Mouse (Mus musculus) hindbrain, embryonic 13.5 days (tissue): ENCODE data around the gene Apobec3. TPM values are rescaled to one million over a fixed set of nuclear protein-coding genes. Genes with fewer than 3 reads are reported as not detected.

ENCODE experiments used
- ATAC-seq: fragments of 200-750 bp; cut with Nextera tagmentation; 2 replicates; pipeline ENCODE4 v1.8.0; 2017; ENCODE audit warnings: moderate TSS enrichment; ENCODE audit not compliant: low FRiP score
- H3K27ac ChIP-seq: fragments of 300-500 bp; sonication (generic); 2 replicates; pipeline ENCODE4 v1.5.1; 2015; ENCODE audit warnings: inconsistent platforms, mild to moderate bottlenecking, moderate library complexity
- H3K27me3 ChIP-seq: fragments of 300-500 bp; sonication (generic); 2 replicates; pipeline ENCODE4 v1.6.1; 2015; ENCODE audit warnings: mild to moderate bottlenecking, inconsistent platforms
- H3K36me3 ChIP-seq: fragments of 300-500 bp; sonication (generic); 2 replicates; pipeline ENCODE4 v1.6.1; 2015; ENCODE audit warnings: mild to moderate bottlenecking, inconsistent platforms
- H3K4me1 ChIP-seq: fragments of 300-500 bp; sonication (generic); replicated peaks from 2 replicates; pipeline ENCODE4 v1.6.1; 2015; ENCODE audit warnings: inconsistent platforms
- H3K4me2 ChIP-seq: fragments of 300-500 bp; sonication (generic); 2 replicates; pipeline ENCODE4 v1.6.1; 2015; ENCODE audit warnings: inconsistent platforms, mild to moderate bottlenecking, moderate library complexity
- H3K4me3 ChIP-seq: fragments of 300-500 bp; sonication (generic); 2 replicates; pipeline ENCODE4 v1.5.1; 2015; ENCODE audit warnings: mild to moderate bottlenecking, inconsistent platforms
- H3K9ac ChIP-seq: fragments of 300-500 bp; sonication (generic); 2 replicates; pipeline ENCODE4 v1.6.1; 2015; ENCODE audit warnings: mild to moderate bottlenecking, inconsistent platforms
- H3K9me3 ChIP-seq: fragments of 300-500 bp; sonication (generic); 2 replicates; pipeline ENCODE4 v1.6.1; 2016; ENCODE audit warnings: inconsistent platforms
- whole genome bisulfite sequencing: fragments of 180-500 bp; shearing (Covaris S2); methylation state at CpG from one replicate; pipeline ENCODE4 v1.1.7; 2015; 5-methylcytosine and 5-hydroxymethylcytosine counted together
- polyA plus RNA-seq: library from polyadenylated mRNA; unstranded; fragments of >200 nt; fragmentation: Nextera tagmentation; extraction: Ambion mirVana; gene quantifications from 2 replicates; pipeline ENCODE4 v1.2.1, GENCODE M21; 2015

Gene Apobec3
- 4.5 and 4.7 TPM in 2 replicates for polyA plus RNA-seq

GRCm38 (mm10) chr15:79891436-79892212 lies at the start of gene Apobec3:
Gene Apobec3 (plus strand): TSS chr15:79891659.
- Histone ChIP-seq H3K4me2 (peak within 1 kb of the TSS; percentile 43), H3K27ac (peak within 1 kb of the TSS; percentile 24; the same call in 1 of the 2 replicates), H3K9ac (peak within 1 kb of the TSS; percentile 55; the same call in 1 of the 2 replicates), H3K4me3 (peak within 1 kb of the TSS; percentile 32), H3K36me3 (no peaks in the 10 kb centered on the region), H3K27me3 (peaks cover 28% of the 10 kb centered on the region), H3K4me1 (peaks cover 10% of the 10 kb centered on the region), H3K9me3 (no peaks in the 10 kb centered on the region)
- 2% methylated on average over 20 of the region's 20 CpGs for WGBS
- ATAC-seq: no peak

- Histone ChIP-seq H3K4me2 (no peak overlapping the region), H3K4me1 (peaks cover 8% of the 10 kb centered on the region), H3K27ac (no peak overlapping the region), H3K36me3 (no peaks in the 10 kb centered on the region), H3K4me3 (no peak overlapping the region), H3K9me3 (no peaks in the 10 kb centered on the region), H3K9ac (no peak overlapping the region), H3K27me3 (0 out of 2 replicates have a peak, but pooled peaks cover 4% of the 10 kb centered on the region)
- WGBS: 93% methylated on average over 3 of the region's 3 CpGs
- no peak for ATAC-seq
These were observed 48.5 kb upstream of the Apobec3 start for GRCm38 (mm10) chr15:79842985-79843384.

GRCm38 (mm10) chr15:79845986-79846385 lies 45.5 kb upstream of the Apobec3 start:
- no peak overlapping the region for H3K4me2 ChIP-seq
- H3K4me3 ChIP-seq: no peak overlapping the region
- H3K9me3 ChIP-seq: no peaks in the 10 kb centered on the region
- 0 out of 2 replicates have a peak, but pooled peaks cover 4% of the 10 kb centered on the region for H3K27me3 ChIP-seq
- no peaks in the 10 kb centered on the region for H3K36me3 ChIP-seq
- H3K27ac ChIP-seq: no peak overlapping the region
- no peak for ATAC-seq
- H3K9ac ChIP-seq: no peak overlapping the region
- WGBS: 52% methylated on average over 4 of the region's 4 CpGs
- peaks cover 8% of the 10 kb centered on the region for H3K4me1 ChIP-seq

GRCm38 (mm10) chr15:79847100-79847499 lies 44.4 kb upstream of the Apobec3 start:
- no peak overlapping the region for H3K9ac ChIP-seq
- H3K4me3 ChIP-seq: no peak overlapping the region
- H3K4me2 ChIP-seq: no peak overlapping the region
- no peak for ATAC-seq
- no peaks in the 10 kb centered on the region for H3K9me3 ChIP-seq
- peak overlapping the region; percentile 18; the same call in 1 of the 2 replicates for H3K27ac ChIP-seq
- WGBS: 21% methylated on average over 5 of the region's 5 CpGs
- H3K4me1 ChIP-seq: peaks cover 8% of the 10 kb centered on the region
- no peaks in the 10 kb centered on the region for H3K36me3 ChIP-seq
- H3K27me3 ChIP-seq: no peaks in the 10 kb centered on the region

GRCm38 (mm10) chr15:79850143-79850542 lies 41.3 kb upstream of the Apobec3 start:
- Histone ChIP-seq H3K9ac (no peak overlapping the region), H3K4me2 (no peak overlapping the region), H3K9me3 (no peaks in the 10 kb centered on the region), H3K27me3 (no peaks in the 10 kb centered on the region), H3K36me3 (no peaks in the 10 kb centered on the region), H3K4me1 (peaks cover 8% of the 10 kb centered on the region), H3K4me3 (no peak overlapping the region), H3K27ac (no peak overlapping the region)
- 95% methylated on average over 2 of the region's 2 CpGs for WGBS
- no peak for ATAC-seq

GRCm38 (mm10) chr15:79858979-79859378 lies 32.5 kb upstream of the Apobec3 start:
- WGBS: 92% methylated on average over 5 of the region's 5 CpGs
- no peak overlapping the region for H3K9ac ChIP-seq
- no peaks in the 10 kb centered on the region for H3K36me3 ChIP-seq
- H3K4me3 ChIP-seq: no peak overlapping the region
- H3K9me3 ChIP-seq: no peaks in the 10 kb centered on the region
- no peak overlapping the region for H3K27ac ChIP-seq
- no peak overlapping the region for H3K4me2 ChIP-seq
- no peak for ATAC-seq
- no peaks in the 10 kb centered on the region for H3K27me3 ChIP-seq
- no peaks in the 10 kb centered on the region for H3K4me1 ChIP-seq

GRCm38 (mm10) chr15:79859821-79860220 lies 31.6 kb upstream of the Apobec3 start:
- H3K4me2 ChIP-seq: no peak overlapping the region
- no peak overlapping the region for H3K27ac ChIP-seq
- no peak for ATAC-seq
- H3K9ac ChIP-seq: no peak overlapping the region
- 94% methylated on average over 9 of the region's 9 CpGs for WGBS
- H3K4me3 ChIP-seq: no peak overlapping the region
- no peaks in the 10 kb centered on the region for H3K4me1 ChIP-seq
- H3K9me3 ChIP-seq: no peaks in the 10 kb centered on the region
- no peaks in the 10 kb centered on the region for H3K36me3 ChIP-seq
- no peaks in the 10 kb centered on the region for H3K27me3 ChIP-seq

GRCm38 (mm10) chr15:79867260-79868002 lies 24.0 kb upstream of the Apobec3 start:
- Histone ChIP-seq H3K27ac (no peak overlapping the region), H3K9me3 (peaks cover 3% of the 10 kb centered on the region; the same call in 1 of the 2 replicates), H3K36me3 (no peaks in the 10 kb centered on the region), H3K27me3 (no peaks in the 10 kb centered on the region), H3K4me2 (no peak overlapping the region), H3K4me3 (no peak overlapping the region), H3K4me1 (no peaks in the 10 kb centered on the region), H3K9ac (no peak overlapping the region)
- no peak for ATAC-seq
- 88% methylated on average over 3 of the region's 3 CpGs for WGBS

- Histone ChIP-seq H3K9ac (no peak overlapping the region), H3K27me3 (no peaks in the 10 kb centered on the region), H3K27ac (no peak overlapping the region), H3K36me3 (no peaks in the 10 kb centered on the region), H3K4me1 (no peaks in the 10 kb centered on the region), H3K4me3 (no peak overlapping the region), H3K4me2 (no peak overlapping the region), H3K9me3 (peaks cover 3% of the 10 kb centered on the region; the same call in 1 of the 2 replicates)
- 91% methylated on average over 8 of the region's 8 CpGs for WGBS
- no peak for ATAC-seq
These were observed 17.9 kb upstream of the Apobec3 start for GRCm38 (mm10) chr15:79873545-79873944.

GRCm38 (mm10) chr15:79873995-79874394 lies 17.5 kb upstream of the Apobec3 start:
- ATAC-seq: no peak
- no peak overlapping the region for H3K9ac ChIP-seq
- H3K9me3 ChIP-seq: peaks cover 3% of the 10 kb centered on the region; the same call in 1 of the 2 replicates
- H3K4me3 ChIP-seq: no peak overlapping the region
- H3K27ac ChIP-seq: no peak overlapping the region
- no peaks in the 10 kb centered on the region for H3K36me3 ChIP-seq
- 70% methylated on average over 2 of the region's 2 CpGs for WGBS
- no peaks in the 10 kb centered on the region for H3K27me3 ChIP-seq
- H3K4me2 ChIP-seq: no peak overlapping the region
- H3K4me1 ChIP-seq: peaks cover 2% of the 10 kb centered on the region

- ATAC-seq: no peak
- no peaks in the 10 kb centered on the region for H3K36me3 ChIP-seq
- no peak overlapping the region for H3K4me2 ChIP-seq
- 92% methylated on average over 18 of the region's 18 CpGs for WGBS
- H3K9me3 ChIP-seq: no peaks in the 10 kb centered on the region
- no peak overlapping the region for H3K9ac ChIP-seq
- peaks cover 9% of the 10 kb centered on the region for H3K4me1 ChIP-seq
- no peak overlapping the region for H3K4me3 ChIP-seq
- no peaks in the 10 kb centered on the region for H3K27me3 ChIP-seq
- no peak overlapping the region for H3K27ac ChIP-seq
These were observed 16.0 kb upstream of the Apobec3 start for GRCm38 (mm10) chr15:79875261-79875995.

GRCm38 (mm10) chr15:79878725-79879136 lies 12.7 kb upstream of the Apobec3 start:
- Histone ChIP-seq H3K27ac (peak overlapping the region; percentile 40), H3K27me3 (no peaks in the 10 kb centered on the region), H3K4me1 (peaks cover 18% of the 10 kb centered on the region), H3K4me3 (no peak overlapping the region), H3K36me3 (no peaks in the 10 kb centered on the region), H3K4me2 (no peak overlapping the region), H3K9me3 (no peaks in the 10 kb centered on the region), H3K9ac (no peak overlapping the region)
- no peak for ATAC-seq
- WGBS: 72% methylated on average over 6 of the region's 6 CpGs
